27 mouse cellular contexts compared by ENCODE assay signal in the genomic region with DNA sequence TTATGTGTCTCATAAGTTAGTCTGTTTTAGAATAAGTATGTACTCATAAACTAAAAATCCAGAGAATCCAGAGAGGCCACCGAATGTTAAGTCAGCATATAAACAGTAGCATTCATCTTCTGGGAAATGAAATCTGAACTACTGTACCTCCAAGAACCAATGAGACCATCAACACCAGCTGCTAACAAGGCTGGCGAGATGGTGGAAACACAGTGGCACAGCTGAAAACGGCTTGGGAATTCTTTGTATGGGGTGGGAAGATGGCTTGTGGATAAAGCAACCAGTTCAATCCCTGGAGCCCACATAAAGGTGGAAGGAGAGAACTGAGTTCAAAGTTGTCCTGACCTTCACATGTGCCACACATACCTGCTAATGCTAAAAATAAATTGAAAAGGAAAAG. TPM values are rescaled to one million over a fixed set of nuclear protein-coding genes. Genes with fewer than 3 reads are reported as not detected.
A peak's percentile ranks its signal among the peaks of the same experiment; 100 is the strongest.
DNase-seq lines count a peak whose midpoint lies in the region; ATAC-seq and TF ChIP-seq lines count a peak whose summit lies in the region.
"Had no signal": no experiment of that assay in that cellular context is flagged by ENCODE, and none has a peak within 500 bp of the region (broad histone marks: within the 10 kb centered on the region; RNA-seq: fewer than 3 reads in every experiment).

No protein-coding gene starts in this region.

- H3K4me1 ChIP-seq in embryonic facial prominence, embryonic 15.5 days, result peaks cover 52% of the 10 kb centered on the region
- peaks cover 23% of the 10 kb centered on the region for H3K4me1 ChIP-seq in embryonic facial prominence, embryonic 10.5 days
- peaks cover 95% of the 10 kb centered on the region for H3K4me1 ChIP-seq in heart, embryonic 12.5 days (replicated peaks)
- H3K4me1 ChIP-seq in heart, embryonic 15.5 days (replicated peaks), result peaks cover 94% of the 10 kb centered on the region

- intact Hi-C loops in heart, postnatal 36 days (cut with DNase I), result loop anchor here (2.0 to 10.0 kb wide), 2 partner anchors 14 to 728 kb away; a partner anchor contains a TSS
- intact Hi-C loops in heart, postnatal 25 days (cut with DNase I), result no loop called here

- H3K9me3 ChIP-seq in embryonic facial prominence, embryonic 15.5 days (replicated peaks), result no peaks in the 10 kb centered on the region
- H3K9me3 ChIP-seq in embryonic facial prominence, embryonic 10.5 days, result no peaks in the 10 kb centered on the region
- H3K9me3 ChIP-seq in heart, embryonic 12.5 days (replicated peaks), result no peaks in the 10 kb centered on the region
- H3K9me3 ChIP-seq in heart, embryonic 15.5 days (replicated peaks), result no peaks in the 10 kb centered on the region
- H3K9me3 ChIP-seq: hindbrain, embryonic 10.5 days had no signal

- no peak overlapping the region for H3K4me2 ChIP-seq in embryonic facial prominence, embryonic 15.5 days (replicated peaks)
- H3K4me2 ChIP-seq in heart, embryonic 12.5 days, result no peak overlapping the region
- no peak overlapping the region for H3K4me2 ChIP-seq in heart, embryonic 15.5 days
- peak overlapping the region; percentile 19 for H3K4me2 ChIP-seq in myocyte (ENCODE audit: low read depth)
- H3K4me2 ChIP-seq: hindbrain, embryonic 14.5 days had no signal

- ATAC-seq in embryonic facial prominence, embryonic 15.5 days (ENCODE audit: insufficient number of reproducible peaks, low FRiP score, low TSS enrichment, low read depth), result no peak
- no peak for ATAC-seq in heart, embryonic 12.5 days (ENCODE audit: insufficient number of reproducible peaks, low FRiP score)
- ATAC-seq in heart, embryonic 15.5 days (replicated peaks; ENCODE audit: insufficient number of reproducible peaks, insufficient read depth, low FRiP score, low read depth), result no peak
- ATAC-seq: activated CD4-positive, CD25-positive, alpha-beta regulatory T cell, adult 4 months; forebrain, embryonic 14.5 days; forebrain, postnatal 0 days; hindbrain, postnatal 0 days; inflammation-experienced regulatory T-cells, adult 6 months; intestine, embryonic 16.5 days had no signal

- H3K27ac ChIP-seq in embryonic facial prominence, embryonic 15.5 days (replicated peaks), result 0 out of 2 replicates have a peak overlapping the region, but pooled peaks have one; percentile 29
- no peak overlapping the region for H3K27ac ChIP-seq in embryonic facial prominence, embryonic 10.5 days (replicated peaks)
- peak overlapping the region; percentile 34; the same call in 1 of the 2 replicates for H3K27ac ChIP-seq in heart, embryonic 12.5 days (ENCODE audit: poor library complexity, severe bottlenecking)
- peak overlapping the region; percentile 84 for H3K27ac ChIP-seq in heart, embryonic 15.5 days
- H3K27ac ChIP-seq: hindbrain, embryonic 10.5 days; hindbrain, embryonic 14.5 days; hindbrain, postnatal 0 days had no signal

- no peak overlapping the region for H3K9ac ChIP-seq in embryonic facial prominence, embryonic 15.5 days
- no peak overlapping the region for H3K9ac ChIP-seq in heart, embryonic 12.5 days
- H3K9ac ChIP-seq in heart, embryonic 15.5 days, result no peak overlapping the region
- H3K9ac ChIP-seq: forebrain, postnatal 0 days; hindbrain, embryonic 14.5 days had no signal

- WGBS in embryonic facial prominence, embryonic 15.5 days, result 72% methylated on average over 3 of the region's 3 CpGs
- WGBS in embryonic facial prominence, embryonic 10.5 days, result 93% methylated on average over 3 of the region's 3 CpGs
- WGBS in heart, embryonic 12.5 days, result 81% methylated on average over 3 of the region's 3 CpGs
- 69% methylated on average over 3 of the region's 3 CpGs for WGBS in heart, embryonic 15.5 days

- H3K36me3 ChIP-seq in embryonic facial prominence, embryonic 15.5 days, result peaks cover 56% of the 10 kb centered on the region
- peaks cover 98% of the 10 kb centered on the region for H3K36me3 ChIP-seq in embryonic facial prominence, embryonic 10.5 days (replicated peaks)
- H3K36me3 ChIP-seq in heart, embryonic 12.5 days, result peaks cover 87% of the 10 kb centered on the region
- peaks cover 40% of the 10 kb centered on the region for H3K36me3 ChIP-seq in heart, embryonic 15.5 days
- H3K36me3 ChIP-seq in myocyte (ENCODE audit: control insufficient read depth, insufficient read depth), result peaks cover 48% of the 10 kb centered on the region

- no peak overlapping the region for H3ac ChIP-seq in myocyte (ENCODE audit: control insufficient read depth, insufficient read length)

- no peaks in the 10 kb centered on the region for H3K27me3 ChIP-seq in embryonic facial prominence, embryonic 15.5 days
- no peaks in the 10 kb centered on the region for H3K27me3 ChIP-seq in embryonic facial prominence, embryonic 10.5 days (replicated peaks; ENCODE audit: low read depth, poor library complexity, severe bottlenecking)
- no peaks in the 10 kb centered on the region for H3K27me3 ChIP-seq in heart, embryonic 12.5 days (replicated peaks)
- no peaks in the 10 kb centered on the region for H3K27me3 ChIP-seq in heart, embryonic 15.5 days
- H3K27me3 ChIP-seq in myocyte (ENCODE audit: control insufficient read depth, insufficient read depth, insufficient read length), result no peaks in the 10 kb centered on the region

- peaks cover 76% of the 10 kb centered on the region for H3K79me2 ChIP-seq in myocyte (ENCODE audit: control insufficient read depth, insufficient read depth)

- H3K4me3 ChIP-seq in embryonic facial prominence, embryonic 15.5 days (replicated peaks), result no peak overlapping the region
- no peak overlapping the region for H3K4me3 ChIP-seq in embryonic facial prominence, embryonic 10.5 days
- no peak overlapping the region for H3K4me3 ChIP-seq in heart, embryonic 12.5 days
- H3K4me3 ChIP-seq in heart, embryonic 15.5 days, result no peak overlapping the region
- H3K4me3 ChIP-seq in myocyte, result no peak overlapping the region
- H3K4me3 ChIP-seq: hindbrain, embryonic 10.5 days had no signal

- no peak for TF ChIP-seq POLR2A in myocyte (IDR thresholded peaks at IDR 0.05; ENCODE audit: insufficient read length, low read depth)

- DNase-seq in embryonic facial prominence, embryonic 10.5 days (ENCODE audit: low spot score), result no peak
- no peak for DNase-seq in heart, postnatal 36 days
- no peak for DNase-seq in heart, postnatal 25 days (ENCODE audit: low spot score)
- DNase-seq: adrenal gland, adult 8-10 months; adrenal gland, postnatal 25 days; cerebellum, adult 11-12 months; cerebellum, adult 8-10 months; cerebellum, postnatal 10 days; cerebellum, postnatal 36 days; embryo, embryonic 11 days; forebrain, postnatal 0 days; gastrocnemius, postnatal 10 days; gastrocnemius, postnatal 36 days; heart, postnatal 10 days; kidney, adult 18-20 months; kidney, adult 9 months had no signal

TF ChIP-seq in myocyte, 11 proteins besides CTCF, POLR2A, EP300 and RAD21:
- no peak for TF ChIP-seq TCF3 (IDR thresholded peaks at IDR 0.05; ENCODE audit: insufficient read length, low read depth)
- TF ChIP-seq MYOG (IDR thresholded peaks at IDR 0.05; ENCODE audit: control insufficient read depth in 1 of 3, insufficient read depth in 1 of 3, insufficient read length in 2 of 3, low read depth in 2 of 3), result peak in 2 of 3 experiments; percentile 70 to 71
- TF ChIP-seq TCF12 (IDR thresholded peaks at IDR 0.05; ENCODE audit: insufficient read depth, poor library complexity, severe bottlenecking), result peak; percentile 14
- peak in 2 of 3 experiments; percentile 53 to 73 for TF ChIP-seq MYOD1 (IDR thresholded peaks at IDR 0.05; ENCODE audit: control insufficient read depth in 1 of 3, insufficient read length in 2 of 3, low read depth in 2 of 3)
TF ChIP-seq in myocyte: peak in this region for 3.

RNA-seq across cellular contexts. Expression of a gene that starts 10.4 kb away (rescaled TPM):
- polyA plus RNA-seq in embryonic facial prominence, embryonic 15.5 days (2015; fragmentation: Nextera tagmentation; extraction: Ambion mirVana), result 223 and 232 TPM in 2 replicates
- polyA plus RNA-seq in embryonic facial prominence, embryonic 10.5 days (2016; fragmentation: Nextera tagmentation; extraction: Ambion mirVana), result 200 and 203 TPM in 2 replicates
- polyA plus RNA-seq in heart, embryonic 12.5 days (2016; fragmentation: Nextera tagmentation; extraction: Ambion mirVana), result 253 and 257 TPM in 2 replicates
- total RNA-seq in heart, postnatal 36 days (2021), result 100 to 1,000 TPM; 111 to 113 TPM
- polyA plus RNA-seq in heart, embryonic 15.5 days (2015; fragmentation: Nextera tagmentation; extraction: Ambion mirVana), result 197 and 230 TPM in 2 replicates
- total RNA-seq in heart, postnatal 25 days (2021), result 100 to 1,000 TPM; 129 to 137 TPM
- polyA plus RNA-seq in myocyte (2012; fragmentation: generic; extraction: Trizol), result 130 TPM

RNA-seq across cellular contexts. Expression of a gene that starts 49.7 kb away (rescaled TPM):
- polyA plus RNA-seq in embryonic facial prominence, embryonic 15.5 days (2015; fragmentation: Nextera tagmentation; extraction: Ambion mirVana), result 1.3 and 1.5 TPM in 2 replicates
- 0.34 TPM in 1 of 2 replicates, not detected in the other for polyA plus RNA-seq in embryonic facial prominence, embryonic 10.5 days (2016; fragmentation: Nextera tagmentation; extraction: Ambion mirVana)
- 0.22 and 0.71 TPM in 2 replicates for polyA plus RNA-seq in heart, embryonic 12.5 days (2016; fragmentation: Nextera tagmentation; extraction: Ambion mirVana)
- 1 to 10 TPM; 1.4 to 2.3 TPM for total RNA-seq in heart, postnatal 36 days (2021)
- polyA plus RNA-seq in heart, embryonic 15.5 days (2015; fragmentation: Nextera tagmentation; extraction: Ambion mirVana), result 0.20 and 0.48 TPM in 2 replicates
- total RNA-seq in heart, postnatal 25 days (2021), result 1 to 10 TPM; 1.1 to 1.6 TPM
- 1.1 TPM for polyA plus RNA-seq in myocyte (2012; fragmentation: generic; extraction: Trizol)
